Mouse (Mus musculus): ENCODE results near the gene Vpreb1. TPM values are rescaled to one million over a fixed set of nuclear protein-coding genes. Genes with fewer than 3 reads are reported as not detected.

Gene Vpreb1
- polyA plus RNA-seq, 1 experiment, result not detected

GRCm38 (mm10) chr16:16865696-16866561 is 4.7 kb downstream of the Vpreb1 start:
- TF ChIP-seq GATA1 (IDR thresholded peaks at IDR 0.05; ENCODE audit: low read length), result no peak

GRCm38 (mm10) chr16:16865217-16865616 is 5.4 kb downstream of the Vpreb1 start:
- no peak for TF ChIP-seq GATA1 (IDR thresholded peaks at IDR 0.05; ENCODE audit: low read length)

- TF ChIP-seq GATA1 (IDR thresholded peaks at IDR 0.05; ENCODE audit: low read length), result no peak
Measured at GRCm38 (mm10) chr16:16863978-16864377, 6.7 kb downstream of the Vpreb1 start, which contains the start of gene Igll1. Gene Igll1, minus strand, starts transcription at chr16:16863985.

GRCm38 (mm10) chr16:16862288-16862687 is 8.4 kb downstream of the Vpreb1 start:
- no peak for TF ChIP-seq GATA1 (IDR thresholded peaks at IDR 0.05; ENCODE audit: low read length)

- TF ChIP-seq GATA1 (IDR thresholded peaks at IDR 0.05; ENCODE audit: low read length), result no peak
Measured at GRCm38 (mm10) chr16:16856731-16857476, 13.7 kb downstream of the Vpreb1 start.

GRCm38 (mm10) chr16:16855541-16855940 is 15.1 kb downstream of the Vpreb1 start:
- no peak for TF ChIP-seq GATA1 (IDR thresholded peaks at IDR 0.05; ENCODE audit: low read length)

- TF ChIP-seq GATA1 (IDR thresholded peaks at IDR 0.05; ENCODE audit: low read length), result no peak
Measured at GRCm38 (mm10) chr16:16854836-16855235, 15.8 kb downstream of the Vpreb1 start.

- no peak for TF ChIP-seq GATA1 (IDR thresholded peaks at IDR 0.05; ENCODE audit: low read length)
Measured at GRCm38 (mm10) chr16:16852411-16852810, 18.2 kb downstream of the Vpreb1 start.

GRCm38 (mm10) chr16:16849196-16849595 is 21.4 kb downstream of the Vpreb1 start:
- no peak for TF ChIP-seq GATA1 (IDR thresholded peaks at IDR 0.05; ENCODE audit: low read length)

- TF ChIP-seq GATA1 (IDR thresholded peaks at IDR 0.05; ENCODE audit: low read length), result no peak
Measured at GRCm38 (mm10) chr16:16829671-16830070, 41.0 kb downstream of the Vpreb1 start.

GRCm38 (mm10) chr16:16828757-16829615 is 41.7 kb downstream of the Vpreb1 start, which contains the start of gene Spag6l:
Gene Spag6l, minus strand, starts transcription at chr16:16829456.
- no peak for TF ChIP-seq GATA1 (IDR thresholded peaks at IDR 0.05; ENCODE audit: low read length)

- TF ChIP-seq GATA1 (IDR thresholded peaks at IDR 0.05; ENCODE audit: low read length), result no peak
Measured at GRCm38 (mm10) chr16:16826223-16826622, 44.4 kb downstream of the Vpreb1 start.

GRCm38 (mm10) chr16:16825476-16825875 is 45.2 kb downstream of the Vpreb1 start:
- TF ChIP-seq GATA1 (IDR thresholded peaks at IDR 0.05; ENCODE audit: low read length), result no peak

Other genes starting within 250 kb of the Vpreb1 start
- gene Olfr19, start 194.4 kb downstream of the Vpreb1 start, polyA plus RNA-seq (2012), result not detected in 2 replicates
- not detected in 2 replicates for gene Spag6l, start 41.4 kb downstream of the Vpreb1 start, polyA plus RNA-seq (2012)
- gene Igll1, start 6.9 kb downstream of the Vpreb1 start, polyA plus RNA-seq (2012), result not detected in 2 replicates
- gene Top3b, start 107 bp downstream of the Vpreb1 start, polyA plus RNA-seq (2012), result 29.8 and 39.2 TPM in 2 replicates
- 6.0 and 8.9 TPM in 2 replicates for gene Ppm1f, start 25.6 kb upstream of the Vpreb1 start, polyA plus RNA-seq (2012)
- 54.4 and 71.1 TPM in 2 replicates for gene Mapk1, start 112.5 kb upstream of the Vpreb1 start, polyA plus RNA-seq (2012)
- gene Ypel1, start 198.9 kb upstream of the Vpreb1 start, polyA plus RNA-seq (2012), result 0.09 TPM in 1 of 2 replicates, not detected in the other
- 79.7 and 80.3 TPM in 2 replicates for gene Ppil2, start 240.4 kb upstream of the Vpreb1 start, polyA plus RNA-seq (2012)

Data from G1E-ER4 (cell line).